ENCODE assay signal across 9 mouse cellular contexts in genomic region chr4:76327346-76327745, GRCm38 (mm10).
DNase-seq lines count a peak whose midpoint lies in the region; ATAC-seq and TF ChIP-seq lines count a peak whose summit lies in the region.
"Had no signal": no experiment of that assay in that cellular context is flagged by ENCODE, and none has a peak within 500 bp of the region (broad histone marks: within the 10 kb centered on the region; RNA-seq: fewer than 3 reads in every experiment).

No protein-coding gene starts in this region.

- H3K9me3 ChIP-seq in embryonic facial prominence, embryonic 13.5 days: no peaks in the 10 kb centered on the region
- no peaks in the 10 kb centered on the region for H3K9me3 ChIP-seq in limb, embryonic 11.5 days (ENCODE audit: control insufficient read depth, low read length)
- H3K9me3 ChIP-seq: G1E had no signal

- H3K27me3 ChIP-seq in embryonic facial prominence, embryonic 13.5 days: no peaks in the 10 kb centered on the region
- no peaks in the 10 kb centered on the region for H3K27me3 ChIP-seq in limb, embryonic 11.5 days (ENCODE audit: control insufficient read depth, insufficient read depth, low read length)
- H3K27me3 ChIP-seq in myocyte (ENCODE audit: control insufficient read depth, insufficient read depth, insufficient read length): no peaks in the 10 kb centered on the region

- peaks cover 24% of the 10 kb centered on the region for H3K4me1 ChIP-seq in embryonic facial prominence, embryonic 13.5 days
- H3K4me1 ChIP-seq in limb, embryonic 11.5 days (ENCODE audit: control insufficient read depth, insufficient read depth, low read length): peaks cover 5% of the 10 kb centered on the region

- DNase-seq in left cerebral cortex, postnatal 4 days: peak; percentile 77
- no peak for DNase-seq in left cerebral cortex, postnatal 14 days (ENCODE audit: low spot score in 2 of 2)
- DNase-seq in heart, postnatal 36 days: peak; percentile 9 to 12
- no peak for DNase-seq in limb, embryonic 11.5 days (ENCODE audit: low spot score)
- DNase-seq in thymus, adult 18-20 months: no peak
- no peak for DNase-seq in urinary bladder, postnatal 25 days (ENCODE audit: low spot score)

- H3K4me3 ChIP-seq in embryonic facial prominence, embryonic 13.5 days: peak overlapping the region; percentile 16; the same call in 1 of the 2 replicates
- no peak overlapping the region for H3K4me3 ChIP-seq in limb, embryonic 11.5 days (ENCODE audit: low read depth, low read length)
- peak overlapping the region; percentile 5 for H3K4me3 ChIP-seq in myocyte

- peak overlapping the region; percentile 50 for H3K4me2 ChIP-seq in embryonic facial prominence, embryonic 13.5 days
- H3K4me2 ChIP-seq in limb, embryonic 11.5 days (ENCODE audit: low read depth, severe bottlenecking): peak overlapping the region; percentile 22
- peak overlapping the region; percentile 69 for H3K4me2 ChIP-seq in myocyte (ENCODE audit: low read depth)

- WGBS in embryonic facial prominence, embryonic 13.5 days: 12% methylated on average over 11 of the region's 11 CpGs
- WGBS in limb, embryonic 11.5 days: 20% methylated on average over 11 of the region's 11 CpGs

- ATAC-seq in embryonic facial prominence, embryonic 13.5 days (ENCODE audit: insufficient number of reproducible peaks, insufficient read depth, low FRiP score, low TSS enrichment, low read depth): no peak
- no peak for ATAC-seq in limb, embryonic 11.5 days (ENCODE audit: insufficient number of reproducible peaks, low FRiP score, low TSS enrichment, low read depth)

- no peak overlapping the region for H3K27ac ChIP-seq in embryonic facial prominence, embryonic 13.5 days
- H3K27ac ChIP-seq in limb, embryonic 11.5 days (replicated peaks; ENCODE audit: low read depth, low read length): no peak overlapping the region

- H3K79me2 ChIP-seq in myocyte (ENCODE audit: control insufficient read depth, insufficient read depth): no peaks in the 10 kb centered on the region

- H3K9ac ChIP-seq in embryonic facial prominence, embryonic 13.5 days: 0 out of 2 replicates have a peak overlapping the region, but pooled peaks have one; percentile 32
- no peak overlapping the region for H3K9ac ChIP-seq in limb, embryonic 11.5 days (ENCODE audit: low read length)

- no peak overlapping the region for H3ac ChIP-seq in myocyte (ENCODE audit: control insufficient read depth, insufficient read length)

- TF ChIP-seq POLR2A in myocyte (IDR thresholded peaks at IDR 0.05; ENCODE audit: insufficient read length, low read depth): no peak

- intact Hi-C loops in left cerebral cortex, postnatal 4 days (cut with DNase I): no loop called here
- intact Hi-C loops in left cerebral cortex, postnatal 14 days (cut with DNase I): loop anchor here (10.0 kb wide), 1 partner anchor 117 kb away; no protein-coding TSS in a partner anchor
- intact Hi-C loops in heart, postnatal 36 days (cut with DNase I): no loop called here

- H3K36me3 ChIP-seq in embryonic facial prominence, embryonic 13.5 days: no peaks in the 10 kb centered on the region
- no peaks in the 10 kb centered on the region for H3K36me3 ChIP-seq in limb, embryonic 11.5 days (ENCODE audit: control insufficient read depth, insufficient read depth, low read length)
- H3K36me3 ChIP-seq in myocyte (ENCODE audit: control insufficient read depth, insufficient read depth): no peaks in the 10 kb centered on the region
- H3K36me3 ChIP-seq: G1E had no signal

TF ChIP-seq in myocyte, 11 proteins besides CTCF, POLR2A, EP300 and RAD21:
- no peak for TF ChIP-seq USF1 (IDR thresholded peaks at IDR 0.05; ENCODE audit: low read depth)
- peak in 1 of 3 experiments; percentile 13 for TF ChIP-seq MYOD1 (IDR thresholded peaks at IDR 0.05; ENCODE audit: control insufficient read depth in 1 of 3, insufficient read length in 2 of 3, low read depth in 2 of 3)

Comparison
In these comparisons a context has a peak if more than half of its experiments do, and no peak if none do; other contexts are left out.
1. DNase-seq: peak in left cerebral cortex, postnatal 4 days (single experiment) and heart, postnatal 36 days (2 of 2); none in left cerebral cortex, postnatal 14 days (0 of 2), limb, embryonic 11.5 days (single experiment), thymus, adult 18-20 months (0 of 2) and urinary bladder, postnatal 25 days (single experiment).
2. Peak in every context shown above with its lines, with median percentiles within 50 percentile points of each other: H3K4me2 ChIP-seq.